Comparison of ENCODE assay signal across 19 mouse cellular contexts in genomic region chr16:93098057-93098456, GRCm38 (mm10).
"Had no signal": no experiment of that assay in that cellular context is flagged by ENCODE, and none has a peak within 500 bp of the region (broad histone marks: within the 10 kb centered on the region; RNA-seq: fewer than 3 reads in every experiment).

No protein-coding gene starts in this region.

- H3K4me1 ChIP-seq: midbrain, embryonic 10.5 days; neural tube, embryonic 13.5 days; neural tube, embryonic 15.5 days; stomach, embryonic 15.5 days had no signal

- H3K4me2 ChIP-seq: lung, embryonic 14.5 days; midbrain, embryonic 12.5 days; neural tube, embryonic 13.5 days; neural tube, embryonic 15.5 days; stomach, embryonic 15.5 days had no signal

- DNase-seq: lung, adult 18-20 months; lung, embryonic 14.5 days; lung, postnatal 10 days; lung, postnatal 4 days; midbrain, embryonic 14.5 days; retina, postnatal 1 day; right cerebral cortex, adult 18-20 months; right cerebral cortex, postnatal 25 days; thymus, adult 2 months; thymus, postnatal 25 days; thymus, postnatal 4 days had no signal

- H3K9ac ChIP-seq: lung, embryonic 14.5 days; midbrain, embryonic 12.5 days; neural tube, embryonic 13.5 days; neural tube, embryonic 15.5 days; stomach, embryonic 15.5 days had no signal

- H3K4me3 ChIP-seq: midbrain, embryonic 10.5 days; midbrain, embryonic 12.5 days; myocyte; neural tube, embryonic 13.5 days; neural tube, embryonic 15.5 days; stomach, embryonic 15.5 days had no signal

- ATAC-seq: midbrain, embryonic 16.5 days had no signal

- H3K36me3 ChIP-seq: midbrain, embryonic 10.5 days; midbrain, embryonic 12.5 days; neural tube, embryonic 13.5 days; neural tube, embryonic 15.5 days; stomach, embryonic 15.5 days had no signal

- H3K27me3 ChIP-seq: midbrain, embryonic 12.5 days; neural tube, embryonic 13.5 days; neural tube, embryonic 15.5 days; stomach, embryonic 15.5 days had no signal

- H3K27ac ChIP-seq: midbrain, embryonic 10.5 days; midbrain, embryonic 12.5 days; neural tube, embryonic 13.5 days; neural tube, embryonic 15.5 days; stomach, embryonic 15.5 days; stomach, postnatal 0 days had no signal

- H3K9me3 ChIP-seq: midbrain, embryonic 10.5 days; midbrain, embryonic 12.5 days; neural tube, embryonic 13.5 days; neural tube, embryonic 15.5 days; stomach, embryonic 15.5 days had no signal
